Mouse (Mus musculus): ENCODE measurements around the gene Mrrf. TPM values are rescaled to one million over a fixed set of nuclear protein-coding genes. Genes with fewer than 3 reads are reported as not detected.
"Not testable (repeated sequence)": the region's sequence is repeated elsewhere in the genome, so short reads cannot be mapped to it uniquely, and the experiment has no call there.

Gene Mrrf
- polyA plus RNA-seq, 1 experiment from 2014 or later = 27.2 TPM

DNA sequence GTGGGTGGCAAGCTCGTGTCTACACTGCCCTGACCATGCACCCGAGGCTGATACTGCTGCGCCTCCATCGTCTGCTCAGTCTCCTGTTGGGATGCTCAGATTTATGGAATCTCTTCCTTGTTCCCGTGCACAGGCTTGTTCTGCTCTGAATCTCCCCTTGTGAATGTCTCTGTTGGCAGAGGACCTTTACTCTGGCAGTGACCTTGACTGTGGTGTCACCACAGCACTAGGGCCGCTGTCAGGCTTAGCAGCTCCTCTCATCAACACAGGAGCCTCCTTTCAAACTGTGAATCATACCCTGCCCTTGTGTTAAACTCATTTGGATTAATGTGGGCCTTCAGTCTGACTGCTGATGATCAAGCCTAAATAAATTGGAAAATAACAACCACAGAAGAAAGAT lies 53.0 kb downstream of the Mrrf start:
- H3K9ac ChIP-seq; H3K9me3 ChIP-seq; H3K4me2 ChIP-seq; H3K4me3 ChIP-seq; ATAC-seq (ENCODE audit: low FRiP score); H3K36me3 ChIP-seq; H3K27me3 ChIP-seq; H3K27ac ChIP-seq; H3K4me1 ChIP-seq (replicated peaks): not testable (repeated sequence)
- WGBS = 86% methylated on average over 6 of the region's 6 CpGs

DNA sequence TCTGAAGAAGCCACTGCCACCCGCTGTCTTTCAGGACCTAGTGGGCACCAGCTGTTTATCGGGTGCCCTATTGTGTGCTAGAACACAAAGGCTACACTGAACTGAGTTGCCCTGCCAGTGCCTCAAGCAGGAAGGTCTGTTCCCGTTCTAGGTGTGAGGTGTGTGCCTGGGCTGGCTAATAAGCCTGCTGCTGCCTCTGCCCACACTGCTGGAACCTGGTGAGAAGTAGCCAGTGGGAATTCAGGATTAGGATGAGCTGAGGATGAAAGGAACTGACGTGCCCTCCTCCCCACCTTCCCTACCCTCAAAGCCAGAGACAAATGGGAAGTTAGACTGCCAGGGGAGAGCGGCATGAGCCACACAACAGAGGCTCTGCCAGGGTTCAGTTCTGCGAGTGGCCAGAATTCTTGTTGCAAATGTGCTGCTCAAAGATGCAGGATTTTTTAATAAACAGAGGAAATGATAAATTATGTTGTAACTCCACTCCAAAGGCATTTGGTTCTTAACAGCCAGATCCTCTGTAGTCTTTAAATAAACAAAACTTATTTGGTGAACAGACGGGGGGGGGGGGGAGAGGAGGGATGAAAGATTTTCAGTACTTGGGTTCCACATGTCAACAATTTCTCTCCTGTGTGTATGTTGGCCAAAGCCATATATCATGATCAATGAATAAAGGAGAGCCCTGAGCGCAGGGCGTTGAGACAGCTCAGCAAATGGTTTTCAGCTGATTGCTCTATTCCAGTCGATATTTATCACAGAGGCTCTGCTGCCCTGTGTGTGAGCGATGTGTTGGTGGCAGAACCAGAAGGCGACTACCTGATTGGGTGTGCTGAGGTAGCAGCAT lies 55.1 kb downstream of the Mrrf start:
- Histone ChIP-seq H3K27ac (peak overlapping the region; percentile 40), H3K4me3 (no peak overlapping the region), H3K27me3 (no peaks in the 10 kb centered on the region), H3K4me2 (no peak overlapping the region), H3K4me1 (replicated peaks) (peaks cover 7% of the 10 kb centered on the region), H3K9ac (0 out of 2 replicates have a peak overlapping the region, but pooled peaks have one; percentile 46), H3K36me3 (peaks cover 4% of the 10 kb centered on the region; the same call in 1 of the 2 replicates), H3K9me3 (no peaks in the 10 kb centered on the region)
- 57% methylated on average over 12 of the region's 12 CpGs for WGBS
- peak; percentile 46; the same call in 1 of the 2 replicates for ATAC-seq (ENCODE audit: low FRiP score)

DNA sequence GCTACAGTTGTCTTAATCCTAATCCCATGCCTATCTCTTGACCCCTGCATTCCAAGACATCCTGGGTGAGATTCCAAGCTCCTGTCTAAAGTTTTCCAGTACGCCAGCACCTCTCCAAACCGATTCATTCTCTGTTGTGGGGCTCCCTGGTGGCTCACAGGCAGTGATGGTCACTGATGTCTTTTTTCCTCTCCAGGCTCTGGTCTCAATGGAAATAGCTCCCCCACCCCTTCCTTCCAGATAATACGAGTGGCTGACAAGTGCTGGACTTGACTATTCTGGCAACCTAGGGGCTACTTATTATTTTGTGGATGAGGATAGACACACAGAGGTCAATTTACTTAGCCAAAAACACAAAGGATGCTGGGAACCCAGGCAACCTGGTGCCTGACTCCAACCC lies 60.8 kb downstream of the Mrrf start:
- no peaks in the 10 kb centered on the region for H3K36me3 ChIP-seq
- H3K4me2 ChIP-seq = no peak overlapping the region
- H3K9ac ChIP-seq = no peak overlapping the region
- H3K27ac ChIP-seq = no peak overlapping the region
- WGBS = 57% methylated on average over 3 of the region's 3 CpGs
- no peak for ATAC-seq (ENCODE audit: low FRiP score)
- H3K4me1 ChIP-seq (replicated peaks) = peaks cover 17% of the 10 kb centered on the region
- no peaks in the 10 kb centered on the region for H3K9me3 ChIP-seq
- H3K27me3 ChIP-seq = peaks cover 30% of the 10 kb centered on the region
- no peak overlapping the region for H3K4me3 ChIP-seq

DNA sequence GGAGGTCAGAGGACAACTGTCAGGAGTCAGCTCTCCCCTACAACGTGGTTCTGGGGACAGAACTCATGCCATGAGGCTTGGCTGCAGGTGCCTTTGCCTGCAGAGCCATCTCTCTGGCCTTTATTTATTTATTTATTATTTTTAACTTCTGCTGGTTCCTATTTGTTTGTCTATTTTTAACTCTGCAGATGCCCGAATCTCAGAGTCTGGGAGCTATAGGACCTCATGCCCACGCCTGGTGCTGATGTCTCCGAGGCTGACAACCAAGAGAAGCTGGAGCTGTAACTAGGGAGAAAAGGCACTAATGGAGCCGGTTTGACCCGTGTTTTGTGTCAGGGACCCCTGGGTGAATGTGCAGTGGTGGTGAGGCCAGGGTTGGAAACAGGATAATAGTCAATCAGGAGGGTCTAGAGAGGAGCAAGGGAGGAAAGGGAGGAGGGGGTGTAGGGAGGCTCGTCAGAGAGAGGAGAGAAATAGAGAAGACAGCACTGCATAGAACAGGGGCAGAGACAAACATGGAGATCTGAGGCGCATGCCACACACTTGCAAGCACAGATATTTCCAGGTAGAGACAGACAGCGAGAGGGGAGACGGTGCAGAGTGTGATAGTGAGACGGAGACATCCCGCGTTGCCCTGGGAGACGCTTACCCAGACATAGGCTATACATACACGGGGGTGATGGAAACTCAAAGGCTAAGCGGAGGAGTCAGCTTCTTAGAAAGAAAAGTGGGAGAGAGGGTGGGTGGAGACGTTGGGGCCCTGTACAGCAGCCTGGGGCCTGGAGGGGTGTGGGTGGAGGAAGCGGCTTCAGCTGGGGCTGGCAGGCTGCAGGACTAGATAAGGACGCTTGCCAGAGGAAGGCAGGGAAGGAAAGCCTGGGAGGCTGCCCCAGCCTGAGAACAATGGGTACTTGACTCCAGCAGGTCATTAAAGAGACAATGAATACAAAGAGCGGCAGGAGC lies 62.0 kb downstream of the Mrrf start:
- ATAC-seq (ENCODE audit: low FRiP score) = peak; percentile 60
- Histone ChIP-seq H3K4me2 (peak overlapping the region; percentile 45), H3K36me3 (no peaks in the 10 kb centered on the region), H3K9ac (peak overlapping the region; percentile 60), H3K4me1 (replicated peaks) (peaks cover 29% of the 10 kb centered on the region), H3K27me3 (peaks cover 40% of the 10 kb centered on the region), H3K4me3 (0 out of 2 replicates have a peak overlapping the region, but pooled peaks have one; percentile 3), H3K9me3 (no peaks in the 10 kb centered on the region), H3K27ac (peak overlapping the region; percentile 69)
- 10% methylated on average over 20 of the region's 20 CpGs for WGBS

DNA sequence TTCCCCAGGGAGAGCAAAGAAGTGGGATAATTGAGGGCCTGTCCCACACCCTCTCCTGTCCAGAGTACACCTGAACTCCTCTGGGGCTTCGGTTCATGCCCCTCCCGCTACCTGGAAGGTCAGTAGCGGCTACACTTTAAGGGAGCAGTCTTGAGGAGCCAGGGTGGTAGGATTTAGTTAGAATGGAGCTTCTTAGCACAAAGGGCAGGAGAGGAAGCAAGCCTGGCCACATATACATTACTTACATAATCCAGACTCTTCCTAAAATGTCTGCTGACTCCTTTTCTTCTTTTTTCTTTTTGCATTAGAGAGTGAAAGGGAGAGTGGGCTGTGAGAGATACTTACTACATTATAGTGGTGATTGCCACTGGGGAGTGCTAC lies 62.7 kb downstream of the Mrrf start:
- H3K9ac ChIP-seq = peak overlapping the region; percentile 60
- WGBS = 13% methylated on average over 3 of the region's 3 CpGs
- no peak overlapping the region for H3K4me3 ChIP-seq
- H3K27ac ChIP-seq = peak overlapping the region; percentile 69
- H3K9me3 ChIP-seq = no peaks in the 10 kb centered on the region
- no peak for ATAC-seq (ENCODE audit: low FRiP score)
- H3K36me3 ChIP-seq = no peaks in the 10 kb centered on the region
- H3K4me2 ChIP-seq = peak overlapping the region; percentile 45
- H3K27me3 ChIP-seq = peaks cover 40% of the 10 kb centered on the region
- H3K4me1 ChIP-seq (replicated peaks) = peaks cover 35% of the 10 kb centered on the region

DNA sequence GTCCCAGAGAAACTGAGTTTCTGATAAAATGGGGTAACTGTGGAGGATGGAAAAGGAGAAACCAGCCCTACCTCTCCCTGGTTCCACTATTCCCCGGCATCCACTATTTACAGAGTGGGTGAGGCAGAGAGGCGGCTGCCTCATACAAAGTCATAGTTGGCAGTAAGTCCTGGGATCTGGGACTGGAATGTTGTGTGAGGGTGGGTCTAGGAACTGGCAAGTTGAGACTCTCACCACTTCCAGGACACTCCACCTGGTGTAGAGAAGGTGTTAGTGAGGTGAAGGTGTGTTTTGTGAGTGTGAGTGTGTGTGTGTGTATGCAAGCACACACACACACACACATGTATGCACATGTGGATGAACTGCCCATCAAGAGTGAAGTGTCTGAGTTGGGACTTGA lies 64.6 kb downstream of the Mrrf start:
- no peak overlapping the region for H3K4me2 ChIP-seq
- H3K4me1 ChIP-seq (replicated peaks) = peaks cover 41% of the 10 kb centered on the region
- no peak overlapping the region for H3K9ac ChIP-seq
- H3K36me3 ChIP-seq = no peaks in the 10 kb centered on the region
- H3K27ac ChIP-seq = no peak overlapping the region
- no peak overlapping the region for H3K4me3 ChIP-seq
- H3K27me3 ChIP-seq = peaks cover 59% of the 10 kb centered on the region
- no peaks in the 10 kb centered on the region for H3K9me3 ChIP-seq
- no peak for ATAC-seq (ENCODE audit: low FRiP score)
- 87% methylated on average over 2 of the region's 2 CpGs for WGBS

DNA sequence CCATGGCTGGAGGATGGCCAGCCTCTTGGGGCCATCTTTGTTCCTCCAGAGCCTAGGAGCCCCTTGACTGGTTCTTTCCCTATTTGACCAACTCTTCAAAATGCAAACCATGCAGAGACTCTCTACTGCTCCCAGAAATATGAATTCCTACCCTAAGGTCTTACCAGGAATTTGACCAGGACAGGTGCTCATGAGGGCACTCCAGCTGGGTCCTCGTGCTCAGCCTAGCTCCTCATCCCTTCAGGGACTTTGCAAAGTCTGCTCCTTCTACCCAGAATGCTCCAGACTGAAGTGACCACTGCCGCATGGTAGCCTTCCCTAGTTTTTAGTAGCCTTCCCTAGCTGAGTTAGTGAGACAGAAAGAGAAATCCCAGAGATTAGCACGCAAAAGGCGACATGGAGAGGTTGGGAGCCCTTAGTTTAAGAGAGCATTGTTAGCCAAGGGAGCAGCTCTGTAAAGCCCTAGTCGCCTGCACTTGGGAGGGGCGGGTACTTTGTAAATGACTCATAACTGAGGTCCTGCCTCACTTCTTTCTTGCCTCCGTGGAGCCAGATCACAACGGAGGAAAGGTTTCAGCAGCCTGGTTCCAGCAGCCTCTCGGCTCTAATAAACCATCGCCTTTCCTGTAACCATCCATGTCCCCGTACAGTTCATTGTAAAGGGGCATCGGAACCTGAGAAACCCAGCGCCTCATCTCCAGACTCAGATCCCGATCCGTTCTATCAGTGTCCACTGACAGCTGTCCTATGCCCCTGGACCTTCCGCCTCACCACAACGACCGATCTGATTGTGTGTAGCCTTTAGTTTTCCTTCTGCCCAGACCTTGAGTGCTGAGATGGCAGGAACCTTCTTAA lies 65.8 kb downstream of the Mrrf start:
- WGBS = 24% methylated on average over 18 of the region's 18 CpGs
- peak overlapping the region; percentile 76 for H3K9ac ChIP-seq
- peak overlapping the region; percentile 74 for H3K27ac ChIP-seq
- peak overlapping the region; percentile 41 for H3K4me3 ChIP-seq
- peaks cover 41% of the 10 kb centered on the region for H3K4me1 ChIP-seq (replicated peaks)
- peak overlapping the region; percentile 77 for H3K4me2 ChIP-seq
- no peak for ATAC-seq (ENCODE audit: low FRiP score)
- H3K9me3 ChIP-seq = no peaks in the 10 kb centered on the region
- no peaks in the 10 kb centered on the region for H3K36me3 ChIP-seq
- H3K27me3 ChIP-seq = peaks cover 58% of the 10 kb centered on the region

DNA sequence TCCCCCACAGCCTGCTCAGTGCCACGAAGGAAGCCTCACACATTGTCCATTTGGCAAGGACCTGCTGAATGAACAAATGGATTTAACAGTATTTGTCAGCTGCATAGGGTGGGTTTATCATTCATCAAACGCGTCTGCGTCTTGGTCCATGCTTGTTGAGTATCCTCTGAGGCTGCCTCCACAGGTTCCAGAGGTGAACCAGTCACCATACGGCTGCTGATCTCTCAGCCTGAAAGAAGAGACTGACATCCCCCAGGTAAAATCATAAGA lies 66.4 kb downstream of the Mrrf start:
- H3K4me3 ChIP-seq = peak overlapping the region; percentile 41
- peaks cover 41% of the 10 kb centered on the region for H3K4me1 ChIP-seq (replicated peaks)
- peak overlapping the region; percentile 76 for H3K9ac ChIP-seq
- peak overlapping the region; percentile 74 for H3K27ac ChIP-seq
- peak overlapping the region; percentile 77 for H3K4me2 ChIP-seq
- no peaks in the 10 kb centered on the region for H3K9me3 ChIP-seq
- whole genome bisulfite sequencing = 18% methylated on average over 5 of the region's 5 CpGs
- peaks cover 56% of the 10 kb centered on the region for H3K27me3 ChIP-seq
- H3K36me3 ChIP-seq = no peaks in the 10 kb centered on the region
- ATAC-seq (ENCODE audit: low FRiP score) = no peak

DNA sequence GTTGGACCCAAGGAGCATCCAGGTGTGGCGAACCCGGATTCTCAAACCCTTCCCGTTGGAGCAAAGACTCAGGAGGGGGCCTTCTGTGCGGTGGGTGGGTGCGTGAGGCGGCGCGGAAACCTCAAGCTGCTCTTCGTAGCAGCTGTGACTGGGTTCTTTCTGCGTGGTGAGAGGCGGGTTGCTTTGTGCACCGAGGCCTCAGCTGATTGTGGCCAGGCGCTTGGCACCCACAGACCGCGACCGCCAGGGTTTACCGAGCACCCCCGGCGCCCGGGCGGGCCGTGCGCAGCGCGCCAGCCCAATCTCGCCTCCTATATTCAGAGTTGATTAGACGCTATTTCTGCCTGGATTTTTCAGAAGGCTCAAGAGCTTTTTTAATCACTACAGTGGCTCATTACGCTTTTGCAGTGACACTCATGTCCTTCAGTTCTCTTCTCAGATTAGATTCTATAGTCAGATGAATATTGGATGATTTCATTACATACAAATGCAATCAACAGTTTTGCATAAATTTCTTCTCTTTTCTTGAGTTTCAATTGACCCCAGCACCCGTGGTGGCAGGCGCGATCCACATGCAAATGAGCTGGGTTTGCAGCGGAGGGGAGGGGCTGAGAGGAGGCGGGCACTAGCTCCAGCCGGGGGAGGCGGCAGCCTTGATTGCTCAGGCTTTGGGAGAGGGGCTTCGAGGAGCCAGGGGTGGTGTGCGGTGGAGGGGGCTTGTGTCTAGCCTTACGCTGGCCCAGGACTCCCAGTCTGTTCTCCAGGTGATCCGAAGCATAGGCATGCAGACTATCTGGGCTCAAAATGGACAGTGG lies 67.0 kb downstream of the Mrrf start:
- Histone ChIP-seq H3K4me3 (peak overlapping the region; percentile 41), H3K4me1 (replicated peaks) (peaks cover 38% of the 10 kb centered on the region), H3K27me3 (peaks cover 56% of the 10 kb centered on the region), H3K27ac (peak overlapping the region; percentile 74), H3K9me3 (no peaks in the 10 kb centered on the region), H3K36me3 (no peaks in the 10 kb centered on the region), H3K9ac (peak overlapping the region; percentile 76), H3K4me2 (peak overlapping the region; percentile 77)
- 1% methylated on average over 39 of the region's 39 CpGs for WGBS
- ATAC-seq (ENCODE audit: low FRiP score) = peak; percentile 67

DNA sequence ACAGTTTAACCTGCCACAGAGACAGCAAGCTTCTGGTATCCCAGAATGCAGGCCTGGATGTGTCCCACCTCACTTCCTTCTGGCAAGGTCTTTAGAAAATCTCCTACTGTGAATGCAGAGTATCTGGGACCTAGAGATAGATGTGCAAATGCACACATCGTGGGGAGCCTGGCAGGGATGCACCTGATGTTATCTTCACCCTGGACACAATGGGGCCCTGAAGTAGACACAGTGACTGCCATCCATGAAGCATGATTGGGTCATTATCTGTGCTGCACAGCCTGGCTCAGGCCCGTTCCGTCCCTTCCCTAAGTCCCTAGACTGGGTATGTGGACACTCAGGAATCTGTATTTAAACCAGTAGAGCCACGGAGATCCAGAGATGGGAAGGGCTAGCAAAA lies 68.4 kb downstream of the Mrrf start:
- H3K27ac ChIP-seq = no peak overlapping the region
- no peak overlapping the region for H3K4me2 ChIP-seq
- no peaks in the 10 kb centered on the region for H3K36me3 ChIP-seq
- H3K4me3 ChIP-seq = no peak overlapping the region
- no peaks in the 10 kb centered on the region for H3K9me3 ChIP-seq
- WGBS = 54% methylated on average over 4 of the region's 4 CpGs
- peaks cover 28% of the 10 kb centered on the region for H3K4me1 ChIP-seq (replicated peaks)
- ATAC-seq (ENCODE audit: low FRiP score) = no peak
- H3K9ac ChIP-seq = no peak overlapping the region
- H3K27me3 ChIP-seq = peaks cover 67% of the 10 kb centered on the region

DNA sequence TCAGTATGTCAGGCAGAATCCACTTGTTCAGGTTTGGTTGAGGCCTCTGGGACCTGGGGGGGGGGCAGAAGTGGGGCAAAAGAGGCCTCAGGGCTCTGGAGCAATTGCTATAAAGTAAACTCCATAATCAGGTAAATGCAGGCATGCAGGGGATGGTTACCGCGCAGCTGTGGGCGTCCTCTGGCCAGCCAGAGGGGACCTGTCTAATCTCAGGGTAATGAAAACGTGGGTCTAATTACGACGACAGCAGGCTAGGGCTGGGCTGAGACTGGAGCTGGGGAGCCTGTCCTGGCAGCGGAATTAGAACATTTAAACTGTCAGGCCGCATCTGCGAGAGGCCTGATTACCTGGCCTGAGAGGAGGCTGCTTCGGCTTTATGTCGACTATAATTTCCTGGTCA lies 70.9 kb downstream of the Mrrf start:
- Histone ChIP-seq H3K9me3 (no peaks in the 10 kb centered on the region), H3K4me3 (no peak overlapping the region), H3K36me3 (no peaks in the 10 kb centered on the region), H3K4me2 (no peak overlapping the region), H3K27ac (no peak overlapping the region), H3K9ac (no peak overlapping the region), H3K27me3 (peaks cover 67% of the 10 kb centered on the region), H3K4me1 (replicated peaks) (peaks cover 30% of the 10 kb centered on the region)
- ATAC-seq (ENCODE audit: low FRiP score) = no peak
- WGBS = 63% methylated on average over 11 of the region's 11 CpGs
